9 mouse cellular contexts compared by ENCODE assay signal in the genomic region with DNA sequence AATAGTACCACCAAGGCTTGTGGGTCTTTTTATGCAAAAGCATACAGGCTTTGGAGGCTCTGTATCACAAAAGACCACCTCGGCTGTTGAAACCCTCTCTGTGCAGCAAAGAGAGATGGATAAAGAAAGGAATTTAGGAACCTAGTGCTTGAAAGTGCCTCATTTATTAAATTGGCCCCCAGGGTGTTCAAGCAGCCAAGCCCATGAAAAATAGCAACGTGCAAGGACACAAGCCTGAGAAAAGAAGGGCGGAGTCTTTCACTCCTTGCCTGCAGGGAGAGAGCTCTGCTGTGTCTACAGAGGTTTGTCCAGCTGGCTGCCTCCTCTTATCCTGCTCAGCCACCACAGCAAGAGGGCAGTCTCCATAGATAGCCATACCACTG.
DNase-seq lines count a peak whose midpoint lies in the region; ATAC-seq lines count a peak whose summit lies in the region.
"Had no signal": no experiment of that assay in that cellular context is flagged by ENCODE, and none has a peak within 500 bp of the region (broad histone marks: within the 10 kb centered on the region; RNA-seq: fewer than 3 reads in every experiment).

No protein-coding gene starts in this region.

- intact Hi-C loops in gastrocnemius, postnatal 14 days (cut with DNase I; ENCODE audit: low total_unique reads) = no loop called here
- intact Hi-C loops in heart, postnatal 10 days (cut with DNase I) = no loop called here

- H3K9ac ChIP-seq in forebrain, embryonic 11.5 days (ENCODE audit: low read length) = peak overlapping the region; percentile 12; the same call in 1 of the 2 replicates
- H3K9ac ChIP-seq in kidney, embryonic 15.5 days = no peak overlapping the region
- H3K9ac ChIP-seq in neural tube, embryonic 14.5 days (replicated peaks; ENCODE audit: low read depth, low read length) = no peak overlapping the region

- peak; percentile 9 for DNase-seq in gastrocnemius, adult 18-20 months (ENCODE audit: low spot score)
- no peak for DNase-seq in gastrocnemius, postnatal 14 days
- DNase-seq in forebrain, embryonic 11.5 days (ENCODE audit: low spot score) = peak; percentile 59
- no peak for DNase-seq in lung, postnatal 14 days
- DNase-seq in heart, postnatal 10 days = no peak
- DNase-seq in lung, postnatal 10 days = no peak
- DNase-seq: cerebellum, postnatal 25 days had no signal

- 13% methylated on average over 3 of the region's 3 CpGs for WGBS in forebrain, embryonic 11.5 days
- 50% methylated on average over 3 of the region's 3 CpGs for WGBS in kidney, embryonic 15.5 days
- 24% methylated on average over 3 of the region's 3 CpGs for WGBS in neural tube, embryonic 14.5 days

- H3K27me3 ChIP-seq in forebrain, embryonic 11.5 days (ENCODE audit: control insufficient read depth, insufficient read depth, low read length) = no peaks in the 10 kb centered on the region
- H3K27me3 ChIP-seq in kidney, embryonic 15.5 days = no peaks in the 10 kb centered on the region
- H3K27me3 ChIP-seq in neural tube, embryonic 14.5 days (ENCODE audit: control insufficient read depth, insufficient read depth, low read length) = no peaks in the 10 kb centered on the region

- H3K4me1 ChIP-seq in forebrain, embryonic 11.5 days (replicated peaks; ENCODE audit: control insufficient read depth, insufficient read depth, low read length) = peaks cover 11% of the 10 kb centered on the region
- H3K4me1 ChIP-seq in kidney, embryonic 15.5 days = peaks cover 22% of the 10 kb centered on the region
- H3K4me1 ChIP-seq in neural tube, embryonic 14.5 days (ENCODE audit: control insufficient read depth, insufficient read depth, low read length) = peaks cover 17% of the 10 kb centered on the region

- H3K4me3 ChIP-seq in forebrain, embryonic 11.5 days (ENCODE audit: low read depth, low read length) = no peak overlapping the region
- no peak overlapping the region for H3K4me3 ChIP-seq in kidney, embryonic 15.5 days (replicated peaks)
- no peak overlapping the region for H3K4me3 ChIP-seq in neural tube, embryonic 14.5 days (ENCODE audit: low read depth, low read length)

- H3K4me2 ChIP-seq in forebrain, embryonic 11.5 days (ENCODE audit: low read depth, low read length, severe bottlenecking) = no peak overlapping the region
- no peak overlapping the region for H3K4me2 ChIP-seq in kidney, embryonic 15.5 days
- H3K4me2 ChIP-seq in neural tube, embryonic 14.5 days (ENCODE audit: low read depth, low read length) = no peak overlapping the region

- H3K9me3 ChIP-seq in forebrain, embryonic 11.5 days (ENCODE audit: control insufficient read depth, low read length) = no peaks in the 10 kb centered on the region
- H3K9me3 ChIP-seq in kidney, embryonic 15.5 days (replicated peaks) = no peaks in the 10 kb centered on the region
- H3K9me3 ChIP-seq in neural tube, embryonic 14.5 days (ENCODE audit: control insufficient read depth, low read length) = no peaks in the 10 kb centered on the region

- peak; percentile 83 for ATAC-seq in forebrain, embryonic 11.5 days (replicated peaks; ENCODE audit: low FRiP score)
- peak; percentile 50 for ATAC-seq in kidney, embryonic 15.5 days (replicated peaks; ENCODE audit: low FRiP score)
- ATAC-seq in neural tube, embryonic 14.5 days (ENCODE audit: low read depth) = 0 out of 2 replicates have a peak, but pooled peaks have one; percentile 47

- H3K36me3 ChIP-seq in forebrain, embryonic 11.5 days (ENCODE audit: control insufficient read depth, insufficient read depth, low read length) = no peaks in the 10 kb centered on the region
- no peaks in the 10 kb centered on the region for H3K36me3 ChIP-seq in kidney, embryonic 15.5 days
- H3K36me3 ChIP-seq in neural tube, embryonic 14.5 days (ENCODE audit: control insufficient read depth, insufficient read depth, low read length) = no peaks in the 10 kb centered on the region

- peak overlapping the region; percentile 70 for H3K27ac ChIP-seq in forebrain, embryonic 11.5 days (ENCODE audit: low read depth, low read length)
- peak overlapping the region; percentile 62 for H3K27ac ChIP-seq in kidney, embryonic 15.5 days
- peak overlapping the region; percentile 53; the same call in 1 of the 2 replicates for H3K27ac ChIP-seq in neural tube, embryonic 14.5 days (ENCODE audit: low read depth, low read length)

Comparison
In these comparisons a context has a peak if more than half of its experiments do, and no peak if none do; other contexts are left out.
1. DNase-seq: peak in gastrocnemius, adult 18-20 months (single experiment) and forebrain, embryonic 11.5 days (single experiment); none in gastrocnemius, postnatal 14 days (single experiment), lung, postnatal 14 days (single experiment), heart, postnatal 10 days (0 of 2) and lung, postnatal 10 days (single experiment).
2. Peak in every context shown above with its lines, with median percentiles within 50 percentile points of each other: ATAC-seq and H3K27ac ChIP-seq.